Mouse (Mus musculus): ENCODE measurements around the gene Galnt17.

DNA sequence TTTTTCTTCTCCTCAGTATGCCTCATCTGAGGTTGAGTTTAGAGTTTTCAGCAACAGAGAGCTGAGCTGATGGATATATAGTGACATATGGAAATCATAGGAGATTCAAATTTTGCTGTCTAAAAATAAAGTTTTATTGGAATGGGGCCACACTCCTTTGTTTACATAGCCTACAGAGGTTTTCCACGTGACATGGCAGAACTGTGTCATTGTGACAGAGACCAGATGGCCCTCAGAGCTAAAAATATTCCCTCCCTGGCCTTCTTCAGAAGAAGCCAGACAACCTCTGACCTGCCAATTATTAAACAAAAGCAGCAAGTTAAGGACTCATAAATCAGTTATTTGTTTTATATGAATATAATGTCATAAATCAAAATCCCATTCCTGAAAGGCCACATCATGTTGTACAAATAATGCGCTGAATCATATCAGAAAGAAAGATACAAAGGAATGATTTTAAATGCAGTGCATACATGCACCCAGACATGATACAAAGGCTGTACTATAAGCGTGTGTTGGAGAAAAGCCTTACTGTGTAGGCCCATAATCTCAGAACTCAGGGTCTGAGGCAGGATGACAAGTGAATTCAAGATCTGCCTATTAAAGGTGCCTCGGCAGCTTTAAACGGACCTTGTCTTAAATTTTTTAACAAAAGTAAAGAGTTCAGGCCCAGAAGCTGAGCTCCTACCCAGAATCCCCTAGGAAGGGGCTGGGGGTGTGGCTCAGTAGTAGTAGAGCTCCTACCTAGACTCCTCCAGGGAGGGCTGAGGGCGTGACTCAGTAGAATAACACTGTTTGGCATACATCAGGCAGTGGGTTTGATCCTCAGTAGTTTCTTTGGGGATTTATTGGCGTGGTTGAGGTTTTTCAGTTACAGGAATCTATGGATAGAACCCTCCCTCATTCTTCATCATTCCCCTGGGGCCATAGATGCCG lies 57.3 kb downstream of the Galnt17 start:
- TF ChIP-seq POLR2A (IDR thresholded peaks at IDR 0.05; ENCODE audit: extremely low read depth, insufficient read depth, low read length) (no peak), CTCF (IDR thresholded peaks at IDR 0.05; ENCODE audit: low read depth, low read length) (no peak)

Data from liver, adult 2 months (tissue).